Mouse (Mus musculus) limb, embryonic 13.5 days (tissue): Measurements from ENCODE around the gene Rtbdn. TPM values are rescaled to one million over a fixed set of nuclear protein-coding genes. Genes with fewer than 3 reads are reported as not detected.

ENCODE experiments used
- ATAC-seq: fragments of 200-750 bp; cut with Nextera tagmentation; 2 replicates; pipeline ENCODE4 v1.8.0; 2017; ENCODE audit warnings: low read depth, moderate number of reproducible peaks, moderate TSS enrichment; ENCODE audit not compliant: low FRiP score
- H3K27ac ChIP-seq: fragments of 300-500 bp; sonication (generic); 2 replicates; pipeline ENCODE4 v1.5.1; 2015; ENCODE audit warnings: inconsistent platforms, mild to moderate bottlenecking, moderate library complexity
- H3K27me3 ChIP-seq: fragments of 300-500 bp; sonication (generic); 2 replicates; pipeline ENCODE4 v1.6.1; 2015; ENCODE audit warnings: mild to moderate bottlenecking, inconsistent platforms
- H3K36me3 ChIP-seq: fragments of 300-500 bp; sonication (generic); 2 replicates; pipeline ENCODE4 v1.6.1; 2015; ENCODE audit warnings: inconsistent platforms, mild to moderate bottlenecking, moderate library complexity
- H3K4me1 ChIP-seq: fragments of 300-500 bp; sonication (generic); 2 replicates; pipeline ENCODE4 v1.6.1; 2015; ENCODE audit warnings: inconsistent platforms
- H3K4me2 ChIP-seq: fragments of 300-500 bp; sonication (generic); replicated peaks from 2 replicates; pipeline ENCODE4 v1.6.1; 2015; ENCODE audit warnings: inconsistent platforms, mild to moderate bottlenecking, moderate library complexity
- H3K4me3 ChIP-seq: fragments of 300-500 bp; sonication (generic); 2 replicates; pipeline ENCODE4 v1.5.1; 2015; ENCODE audit warnings: moderate library complexity, mild to moderate bottlenecking, inconsistent platforms
- H3K9ac ChIP-seq: fragments of 300-500 bp; sonication (generic); 2 replicates; pipeline ENCODE4 v1.6.1; 2015; ENCODE audit warnings: mild to moderate bottlenecking, inconsistent platforms
- H3K9me3 ChIP-seq: fragments of 300-500 bp; sonication (generic); 2 replicates; pipeline ENCODE4 v1.6.1; 2016; ENCODE audit warnings: inconsistent platforms
- WGBS: fragments of 180-500 bp; shearing (Covaris S2); methylation state at CpG from one replicate; pipeline ENCODE4 v1.1.7; 2015; 5-methylcytosine and 5-hydroxymethylcytosine counted together
- polyA plus RNA-seq: library from polyadenylated mRNA; unstranded; fragments of >200 nt; fragmentation: Nextera tagmentation; extraction: Ambion mirVana; gene quantifications from 2 replicates; pipeline ENCODE4 v1.2.1, GENCODE M21; 2015

The Rtbdn gene
- polyA plus RNA-seq, 1 experiment from 2014 or later = 0.47 TPM

- WGBS = under 1% methylated on average over 53 of the region's 53 CpGs
- peaks cover 47% of the 10 kb centered on the region for H3K4me1 ChIP-seq
- no peak for ATAC-seq
Observed at GRCm38 (mm10) chr8:84985684-84986378, 39.0 kb downstream of the Rtbdn start.

DNA sequence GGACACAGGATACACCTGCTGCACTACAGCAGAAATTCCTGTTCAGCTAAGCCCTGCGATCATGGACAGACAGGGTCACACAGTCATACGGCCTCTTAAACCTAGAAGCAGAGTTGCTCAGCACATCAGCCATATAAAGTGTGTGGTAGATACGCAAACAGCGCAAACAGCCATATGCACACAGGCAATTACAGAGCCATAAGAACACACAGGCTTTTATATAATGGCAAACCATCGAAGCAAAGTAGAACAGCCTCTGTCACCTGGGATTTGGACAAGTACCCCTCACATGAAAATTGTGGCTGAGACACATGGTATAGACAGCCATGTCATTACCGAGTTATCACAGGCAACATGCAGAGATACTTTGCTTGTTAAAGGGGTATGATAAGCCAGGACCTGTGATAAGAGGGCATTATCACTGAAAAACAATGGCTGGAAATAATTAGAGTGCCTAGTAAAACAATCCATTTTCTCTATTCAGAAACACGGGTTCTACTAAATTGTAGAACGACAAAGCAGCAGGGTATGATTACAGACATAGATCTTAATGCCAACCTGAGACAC lies 39.7 kb downstream of the Rtbdn start:
- no peak overlapping the region for H3K27ac ChIP-seq
- H3K4me3 ChIP-seq = peak overlapping the region; percentile 50
- peaks cover 47% of the 10 kb centered on the region for H3K4me1 ChIP-seq
- peak overlapping the region; percentile 94 for H3K4me2 ChIP-seq
- no peak overlapping the region for H3K9ac ChIP-seq
- ATAC-seq = no peak
- H3K27me3 ChIP-seq = peaks cover 16% of the 10 kb centered on the region
- H3K36me3 ChIP-seq = no peaks in the 10 kb centered on the region
- no peaks in the 10 kb centered on the region for H3K9me3 ChIP-seq
- WGBS = 28% methylated on average over 8 of the region's 8 CpGs

More at GRCm38 (mm10) chr8:84985684-84986378, 39.0 kb downstream of the Rtbdn start:
- Histone ChIP-seq H3K9me3 (no peaks in the 10 kb centered on the region), H3K27ac (no peak overlapping the region; the same call in 1 of the 2 replicates), H3K4me3 (peak overlapping the region; percentile 50), H3K36me3 (no peaks in the 10 kb centered on the region), H3K9ac (peak overlapping the region; percentile 66), H3K4me2 (peak overlapping the region; percentile 94), H3K27me3 (peaks cover 16% of the 10 kb centered on the region)

GRCm38 (mm10) chr8:84987388-84987787 lies 40.6 kb downstream of the Rtbdn start:
- Histone ChIP-seq H3K36me3 (no peaks in the 10 kb centered on the region), H3K9me3 (no peaks in the 10 kb centered on the region), H3K4me3 (no peak overlapping the region), H3K27me3 (peaks cover 16% of the 10 kb centered on the region), H3K27ac (no peak overlapping the region), H3K4me1 (peaks cover 38% of the 10 kb centered on the region), H3K4me2 (no peak overlapping the region), H3K9ac (no peak overlapping the region)
- no peak for ATAC-seq
- WGBS = 89% methylated on average over 5 of the region's 5 CpGs

GRCm38 (mm10) chr8:84987903-84988302 lies 41.1 kb downstream of the Rtbdn start:
- Histone ChIP-seq H3K4me3 (no peak overlapping the region), H3K9ac (no peak overlapping the region), H3K27me3 (peaks cover 16% of the 10 kb centered on the region), H3K27ac (no peak overlapping the region), H3K9me3 (no peaks in the 10 kb centered on the region), H3K36me3 (no peaks in the 10 kb centered on the region), H3K4me1 (peaks cover 38% of the 10 kb centered on the region), H3K4me2 (no peak overlapping the region)
- WGBS = 66% methylated on average over 2 of the region's 2 CpGs
- ATAC-seq = no peak

DNA sequence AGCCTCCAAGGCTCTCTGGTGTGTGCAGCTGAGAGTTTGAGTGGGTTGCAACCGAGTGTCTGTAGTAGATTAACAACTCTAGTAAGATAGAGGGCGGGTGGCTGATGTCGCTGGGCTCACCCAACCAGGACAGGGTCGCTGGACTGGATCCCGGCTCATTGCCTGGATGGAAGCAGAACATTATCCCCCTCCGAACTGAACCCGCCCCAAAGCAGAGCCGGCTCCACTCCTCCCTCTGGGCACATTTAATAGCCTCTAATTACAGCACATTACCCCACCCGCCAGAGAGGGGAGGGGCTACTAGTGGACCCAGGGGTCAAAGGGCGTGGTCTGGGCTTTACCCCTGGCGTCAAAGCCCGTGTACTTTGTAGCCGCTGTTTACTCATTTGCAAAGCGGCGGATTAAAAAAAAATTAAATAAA lies 42.5 kb downstream of the Rtbdn start:
- H3K9ac ChIP-seq = no peak overlapping the region
- no peaks in the 10 kb centered on the region for H3K36me3 ChIP-seq
- peaks cover 35% of the 10 kb centered on the region for H3K4me1 ChIP-seq
- no peaks in the 10 kb centered on the region for H3K9me3 ChIP-seq
- WGBS = 6% methylated on average over 15 of the region's 15 CpGs
- no peak overlapping the region; the same call in 1 of the 2 replicates for H3K4me3 ChIP-seq
- H3K4me2 ChIP-seq = peak overlapping the region; percentile 94
- ATAC-seq = no peak
- peaks cover 17% of the 10 kb centered on the region for H3K27me3 ChIP-seq
- H3K27ac ChIP-seq = no peak overlapping the region

- H3K36me3 ChIP-seq = peaks cover 4% of the 10 kb centered on the region
- H3K9me3 ChIP-seq = no peaks in the 10 kb centered on the region
- H3K4me3 ChIP-seq = peak overlapping the region; percentile 59
- ATAC-seq = peak; percentile 37; the same call in 1 of the 2 replicates
- under 1% methylated on average over 15 of the region's 15 CpGs for WGBS
- peaks cover 30% of the 10 kb centered on the region for H3K4me1 ChIP-seq
- H3K27ac ChIP-seq = peak overlapping the region; percentile 58; the same call in 1 of the 2 replicates
- H3K9ac ChIP-seq = peak overlapping the region; percentile 59
- H3K27me3 ChIP-seq = peaks cover 22% of the 10 kb centered on the region
- H3K4me2 ChIP-seq = peak overlapping the region; percentile 94
Observed at GRCm38 (mm10) chr8:84989810-84990209, 43.0 kb downstream of the Rtbdn start.

DNA sequence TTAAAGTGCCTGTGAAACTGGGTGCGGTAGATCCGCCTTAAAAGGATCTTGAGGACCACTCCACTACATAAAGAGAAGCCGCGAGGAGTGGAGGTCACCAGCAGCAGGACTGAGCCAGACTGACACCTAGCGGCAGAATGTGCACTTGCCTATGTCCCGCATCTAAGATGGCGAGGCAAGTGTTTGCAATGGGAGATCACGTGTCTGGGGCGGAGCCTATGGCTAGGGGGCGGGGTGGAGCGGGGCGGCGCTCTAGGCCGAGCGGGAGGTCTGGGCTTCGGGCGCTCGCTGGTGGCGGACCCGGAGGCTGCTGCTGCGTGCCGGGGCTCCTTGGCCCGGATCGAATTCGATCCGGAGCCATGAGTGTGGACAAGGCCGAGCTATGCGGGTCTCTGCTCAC lies 43.6 kb downstream of the Rtbdn start, which contains the start of gene Hook2:
Gene Hook2 (plus strand): TSS at position 255 of the 400 bp plus-strand sequence.
- Histone ChIP-seq H3K36me3 (peaks cover 10% of the 10 kb centered on the region), H3K27me3 (peaks cover 28% of the 10 kb centered on the region), H3K27ac (peak within 1 kb of the TSS; percentile 58; the same call in 1 of the 2 replicates), H3K4me1 (peaks cover 25% of the 10 kb centered on the region), H3K4me2 (peak within 1 kb of the TSS; percentile 94), H3K4me3 (peak within 1 kb of the TSS; percentile 59), H3K9me3 (no peaks in the 10 kb centered on the region), H3K9ac (peak within 1 kb of the TSS; percentile 69)
- under 1% methylated on average over 22 of the region's 28 CpGs for WGBS
- peak; percentile 92 for ATAC-seq

- peak; percentile 48 for ATAC-seq
- 2% methylated on average over 15 of the region's 15 CpGs for WGBS
- peaks cover 32% of the 10 kb centered on the region for H3K27me3 ChIP-seq
- H3K36me3 ChIP-seq = peaks cover 10% of the 10 kb centered on the region
- H3K4me3 ChIP-seq = peak overlapping the region; percentile 59
- no peaks in the 10 kb centered on the region for H3K9me3 ChIP-seq
- H3K4me2 ChIP-seq = peak overlapping the region; percentile 94
- H3K9ac ChIP-seq = peak overlapping the region; percentile 69
- H3K27ac ChIP-seq = 0 out of 2 replicates have a peak overlapping the region, but pooled peaks have one; percentile 28
- peaks cover 25% of the 10 kb centered on the region for H3K4me1 ChIP-seq
Observed at GRCm38 (mm10) chr8:84990836-84991235, 44.0 kb downstream of the Rtbdn start.

GRCm38 (mm10) chr8:84994375-84994774 lies 47.6 kb downstream of the Rtbdn start:
- H3K27me3 ChIP-seq = peaks cover 25% of the 10 kb centered on the region
- H3K4me2 ChIP-seq = no peak overlapping the region
- no peak overlapping the region for H3K9ac ChIP-seq
- no peak overlapping the region for H3K27ac ChIP-seq
- H3K4me1 ChIP-seq = peaks cover 26% of the 10 kb centered on the region
- 91% methylated on average over 9 of the region's 9 CpGs for WGBS
- H3K36me3 ChIP-seq = peaks cover 10% of the 10 kb centered on the region
- no peak for ATAC-seq
- no peak overlapping the region for H3K4me3 ChIP-seq
- no peaks in the 10 kb centered on the region for H3K9me3 ChIP-seq

GRCm38 (mm10) chr8:84995680-84996079 lies 48.9 kb downstream of the Rtbdn start:
- Histone ChIP-seq H3K27me3 (peaks cover 25% of the 10 kb centered on the region), H3K27ac (no peak overlapping the region), H3K4me2 (no peak overlapping the region; the same call in 1 of the 2 replicates), H3K4me3 (no peak overlapping the region), H3K4me1 (peaks cover 23% of the 10 kb centered on the region), H3K36me3 (peaks cover 10% of the 10 kb centered on the region), H3K9ac (0 out of 2 replicates have a peak overlapping the region, but pooled peaks have one; percentile 35), H3K9me3 (no peaks in the 10 kb centered on the region)
- no peak for ATAC-seq
- 23% methylated on average over 25 of the region's 25 CpGs for WGBS

- H3K27me3 ChIP-seq = peaks cover 25% of the 10 kb centered on the region
- peaks cover 15% of the 10 kb centered on the region; the same call in 1 of the 2 replicates for H3K4me1 ChIP-seq
- no peak for ATAC-seq
- no peak overlapping the region for H3K4me2 ChIP-seq
- H3K36me3 ChIP-seq = peaks cover 10% of the 10 kb centered on the region
- H3K9ac ChIP-seq = no peak overlapping the region
- WGBS = 82% methylated on average over 5 of the region's 5 CpGs
- no peaks in the 10 kb centered on the region for H3K9me3 ChIP-seq
- no peak overlapping the region for H3K27ac ChIP-seq
- no peak overlapping the region for H3K4me3 ChIP-seq
Observed at GRCm38 (mm10) chr8:84996978-84997377, 50.2 kb downstream of the Rtbdn start.

- Histone ChIP-seq H3K36me3 (peaks cover 15% of the 10 kb centered on the region), H3K27me3 (peaks cover 25% of the 10 kb centered on the region), H3K9me3 (no peaks in the 10 kb centered on the region), H3K9ac (peak overlapping the region; percentile 48), H3K4me3 (no peak overlapping the region), H3K4me1 (peaks cover 15% of the 10 kb centered on the region; the same call in 1 of the 2 replicates), H3K27ac (no peak overlapping the region), H3K4me2 (peak overlapping the region; percentile 36)
- WGBS = 8% methylated on average over 19 of the region's 19 CpGs
- peak; percentile 78 for ATAC-seq
Observed at GRCm38 (mm10) chr8:84997649-84998295, 51.0 kb downstream of the Rtbdn start.
